Mouse (Mus musculus): ENCODE measurements around the gene Pde4dip. TPM values are rescaled to one million over a fixed set of nuclear protein-coding genes. Genes with fewer than 3 reads are reported as not detected.
A peak's percentile ranks its signal among the peaks of the same experiment; 100 is the strongest.

Pde4dip gene
- polyA plus RNA-seq, 1 experiment from 2014 or later: 76.6 TPM

DNA sequence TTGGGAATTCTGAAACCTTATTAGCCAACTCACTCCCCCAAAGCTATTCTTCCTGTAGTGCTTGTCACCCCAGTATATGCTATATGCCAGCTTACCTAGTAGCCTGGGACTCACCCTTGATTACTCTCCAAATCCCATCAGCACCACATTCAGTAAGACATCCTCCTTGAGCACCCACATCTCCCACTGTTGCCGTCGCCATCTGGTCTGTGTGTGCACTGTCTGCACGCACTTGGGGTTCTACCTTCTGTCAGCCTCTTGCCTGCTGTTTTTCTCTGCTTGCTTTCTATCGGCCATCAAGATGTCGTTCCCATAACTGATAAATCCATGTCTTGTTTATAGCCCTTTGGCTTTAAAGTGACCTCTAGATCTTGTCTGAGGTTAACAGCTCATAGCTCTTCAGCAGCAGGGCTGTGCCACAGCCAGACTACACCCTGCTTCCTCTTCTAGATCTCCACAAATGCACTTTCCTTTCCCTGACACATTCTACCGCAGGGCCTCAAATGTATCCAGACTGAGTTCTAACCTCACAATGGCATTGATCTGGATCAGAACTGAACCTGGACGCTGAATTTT is 42.9 kb upstream of the Pde4dip start:
- no peaks in the 10 kb centered on the region for H3K9me3 ChIP-seq (ENCODE audit: control insufficient read depth, low read length)
- no peak overlapping the region for H3K4me2 ChIP-seq (replicated peaks)
- DNase-seq (ENCODE audit: low spot score) (no peak), ATAC-seq (ENCODE audit: low FRiP score) (no peak)
- 78% methylated on average over 7 of the region's 7 CpGs for WGBS
- H3K36me3 ChIP-seq (replicated peaks; ENCODE audit: control insufficient read depth, insufficient read depth): no peaks in the 10 kb centered on the region
- H3K4me1 ChIP-seq (replicated peaks; ENCODE audit: control insufficient read depth, insufficient read depth, low read length): peaks cover 23% of the 10 kb centered on the region
- H3K27me3 ChIP-seq (ENCODE audit: control insufficient read depth, insufficient read depth, low read length): peaks cover 6% of the 10 kb centered on the region; the same call in 1 of the 2 replicates
- H3K4me3 ChIP-seq (replicated peaks; ENCODE audit: low read length): no peak overlapping the region
- H3K9ac ChIP-seq: no peak overlapping the region
- H3K27ac ChIP-seq: no peak overlapping the region

DNA sequence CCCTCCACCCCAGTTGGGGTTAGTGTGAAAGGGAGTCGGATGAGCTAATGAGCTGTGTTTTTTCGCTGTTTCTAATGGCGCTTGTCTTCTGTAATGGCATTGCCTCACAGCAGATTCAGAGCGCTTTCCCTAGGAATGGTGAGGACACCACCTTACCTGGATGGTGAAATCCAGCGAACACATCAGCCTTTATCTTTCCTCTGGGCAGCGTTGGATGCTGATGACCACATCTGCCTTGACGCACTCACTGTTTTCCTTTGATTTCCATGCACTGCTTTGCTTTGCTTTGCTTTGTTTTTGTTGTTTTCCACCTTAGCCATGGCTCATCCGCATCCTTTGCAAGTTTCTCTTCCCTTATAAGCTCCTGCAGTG is 42.3 kb upstream of the Pde4dip start:
- H3K36me3 ChIP-seq (replicated peaks; ENCODE audit: control insufficient read depth, insufficient read depth): no peaks in the 10 kb centered on the region
- H3K27ac ChIP-seq: no peak overlapping the region
- WGBS: 83% methylated on average over 8 of the region's 8 CpGs
- no peak overlapping the region for H3K4me2 ChIP-seq (replicated peaks)
- no peak overlapping the region for H3K4me3 ChIP-seq (replicated peaks; ENCODE audit: low read length)
- peaks cover 6% of the 10 kb centered on the region; the same call in 1 of the 2 replicates for H3K27me3 ChIP-seq (ENCODE audit: control insufficient read depth, insufficient read depth, low read length)
- no peak overlapping the region for H3K9ac ChIP-seq
- H3K9me3 ChIP-seq (ENCODE audit: control insufficient read depth, low read length): no peaks in the 10 kb centered on the region
- no peak for DNase-seq (ENCODE audit: low spot score)
- no peak for ATAC-seq (ENCODE audit: low FRiP score)
- H3K4me1 ChIP-seq (replicated peaks; ENCODE audit: control insufficient read depth, insufficient read depth, low read length): peaks cover 23% of the 10 kb centered on the region

DNA sequence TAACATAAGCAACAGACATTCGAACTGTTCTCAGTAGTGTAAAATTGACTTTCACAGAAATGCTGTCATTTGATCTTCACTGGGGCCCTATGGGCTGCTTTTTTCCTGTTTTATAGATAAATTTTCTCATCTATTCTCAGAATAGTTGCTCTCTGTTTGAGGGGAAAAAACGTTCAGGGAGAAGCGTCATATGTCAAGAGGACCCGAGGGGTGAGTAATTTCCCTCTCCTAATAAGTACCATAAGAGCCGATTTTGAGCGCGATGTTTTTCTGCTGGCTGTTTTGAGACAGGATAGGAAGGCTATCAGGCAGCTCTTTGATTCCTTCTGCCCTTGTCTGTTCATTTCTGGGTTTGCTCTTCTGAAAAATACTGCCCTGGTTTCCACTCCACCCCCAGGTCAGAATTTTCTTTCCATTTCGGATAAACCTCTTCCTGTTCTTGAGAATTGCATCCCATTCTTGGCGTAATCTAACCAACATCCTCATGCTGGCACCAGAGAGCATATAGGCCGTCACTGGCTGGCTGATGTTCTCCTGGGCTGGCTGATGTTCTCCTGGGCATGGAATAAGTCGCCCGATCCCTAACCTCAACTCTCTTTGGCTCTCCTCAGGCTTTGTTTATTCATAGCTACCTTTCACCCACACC is 41.8 kb upstream of the Pde4dip start:
- no peak overlapping the region for H3K27ac ChIP-seq
- no peak for ATAC-seq (ENCODE audit: low FRiP score)

GRCm38 (mm10) chr3:97928968-97929858 is 40.7 kb upstream of the Pde4dip start:
- Histone ChIP-seq H3K4me1 (replicated peaks; ENCODE audit: control insufficient read depth, insufficient read depth, low read length) (peaks cover 23% of the 10 kb centered on the region), H3K27me3 (ENCODE audit: control insufficient read depth, insufficient read depth, low read length) (peaks cover 6% of the 10 kb centered on the region; the same call in 1 of the 2 replicates), H3K9ac (no peak overlapping the region), H3K27ac (no peak overlapping the region), H3K4me2 (replicated peaks) (no peak overlapping the region), H3K9me3 (ENCODE audit: control insufficient read depth, low read length) (no peaks in the 10 kb centered on the region), H3K4me3 (replicated peaks; ENCODE audit: low read length) (no peak overlapping the region), H3K36me3 (replicated peaks; ENCODE audit: control insufficient read depth, insufficient read depth) (no peaks in the 10 kb centered on the region)
- DNase-seq (ENCODE audit: low spot score) (peak; percentile 94), ATAC-seq (ENCODE audit: low FRiP score) (peak; percentile 81)
- WGBS: 60% methylated on average over 9 of the region's 9 CpGs

More for the DNA sequence above, 41.8 kb upstream of the Pde4dip start:
- no peak for DNase-seq (ENCODE audit: low spot score)
- H3K4me3 ChIP-seq (replicated peaks; ENCODE audit: low read length): no peak overlapping the region
- no peak overlapping the region for H3K4me2 ChIP-seq (replicated peaks)
- no peaks in the 10 kb centered on the region for H3K9me3 ChIP-seq (ENCODE audit: control insufficient read depth, low read length)
- H3K9ac ChIP-seq: no peak overlapping the region
- 63% methylated on average over 12 of the region's 12 CpGs for WGBS
- no peaks in the 10 kb centered on the region for H3K36me3 ChIP-seq (replicated peaks; ENCODE audit: control insufficient read depth, insufficient read depth)
- H3K27me3 ChIP-seq (ENCODE audit: control insufficient read depth, insufficient read depth, low read length): peaks cover 6% of the 10 kb centered on the region; the same call in 1 of the 2 replicates
- peaks cover 23% of the 10 kb centered on the region for H3K4me1 ChIP-seq (replicated peaks; ENCODE audit: control insufficient read depth, insufficient read depth, low read length)

DNA sequence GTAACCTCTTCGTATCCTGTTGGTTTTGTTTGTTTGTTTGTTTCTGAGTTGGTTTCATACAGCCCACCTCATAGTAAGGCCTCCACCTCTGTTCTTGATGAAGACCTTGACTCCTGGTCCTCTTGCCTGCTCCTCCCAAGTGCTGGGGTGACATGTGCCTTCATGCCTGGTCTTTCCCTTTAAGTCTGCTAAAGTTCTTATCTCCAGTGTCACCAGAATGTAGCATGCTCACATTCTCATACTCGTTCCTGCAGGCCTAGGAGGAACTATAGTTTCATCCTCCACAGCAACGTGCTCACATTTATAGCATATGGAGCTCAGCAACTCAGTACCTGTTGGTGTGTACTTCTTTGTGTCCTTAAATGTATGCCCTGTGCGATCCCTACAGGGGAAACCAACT is 38.8 kb upstream of the Pde4dip start:
- Histone ChIP-seq H3K4me1 (replicated peaks; ENCODE audit: control insufficient read depth, insufficient read depth, low read length) (peaks cover 14% of the 10 kb centered on the region), H3K4me2 (replicated peaks) (no peak overlapping the region), H3K36me3 (replicated peaks; ENCODE audit: control insufficient read depth, insufficient read depth) (peaks cover 5% of the 10 kb centered on the region; the same call in 1 of the 2 replicates), H3K27me3 (ENCODE audit: control insufficient read depth, insufficient read depth, low read length) (no peaks in the 10 kb centered on the region), H3K9ac (no peak overlapping the region), H3K9me3 (ENCODE audit: control insufficient read depth, low read length) (no peaks in the 10 kb centered on the region), H3K27ac (no peak overlapping the region), H3K4me3 (replicated peaks; ENCODE audit: low read length) (no peak overlapping the region)
- 85% methylated on average over 4 of the region's 4 CpGs for WGBS
- ATAC-seq (ENCODE audit: low FRiP score) (no peak), DNase-seq (ENCODE audit: low spot score) (no peak)

- no peaks in the 10 kb centered on the region for H3K27me3 ChIP-seq (ENCODE audit: control insufficient read depth, insufficient read depth, low read length)
- H3K9ac ChIP-seq: no peak overlapping the region
- DNase-seq (ENCODE audit: low spot score): no peak
- ATAC-seq (ENCODE audit: low FRiP score): no peak
- no peaks in the 10 kb centered on the region for H3K4me1 ChIP-seq (replicated peaks; ENCODE audit: control insufficient read depth, insufficient read depth, low read length)
- H3K4me3 ChIP-seq (replicated peaks; ENCODE audit: low read length): no peak overlapping the region
- H3K27ac ChIP-seq: no peak overlapping the region
- 93% methylated on average over 2 of the region's 2 CpGs for WGBS
- no peak overlapping the region for H3K4me2 ChIP-seq (replicated peaks)
- H3K36me3 ChIP-seq (replicated peaks; ENCODE audit: control insufficient read depth, insufficient read depth): peaks cover 25% of the 10 kb centered on the region
- H3K9me3 ChIP-seq (ENCODE audit: control insufficient read depth, low read length): no peaks in the 10 kb centered on the region
Observed at GRCm38 (mm10) chr3:97925246-97925645, 36.7 kb upstream of the Pde4dip start.

DNA sequence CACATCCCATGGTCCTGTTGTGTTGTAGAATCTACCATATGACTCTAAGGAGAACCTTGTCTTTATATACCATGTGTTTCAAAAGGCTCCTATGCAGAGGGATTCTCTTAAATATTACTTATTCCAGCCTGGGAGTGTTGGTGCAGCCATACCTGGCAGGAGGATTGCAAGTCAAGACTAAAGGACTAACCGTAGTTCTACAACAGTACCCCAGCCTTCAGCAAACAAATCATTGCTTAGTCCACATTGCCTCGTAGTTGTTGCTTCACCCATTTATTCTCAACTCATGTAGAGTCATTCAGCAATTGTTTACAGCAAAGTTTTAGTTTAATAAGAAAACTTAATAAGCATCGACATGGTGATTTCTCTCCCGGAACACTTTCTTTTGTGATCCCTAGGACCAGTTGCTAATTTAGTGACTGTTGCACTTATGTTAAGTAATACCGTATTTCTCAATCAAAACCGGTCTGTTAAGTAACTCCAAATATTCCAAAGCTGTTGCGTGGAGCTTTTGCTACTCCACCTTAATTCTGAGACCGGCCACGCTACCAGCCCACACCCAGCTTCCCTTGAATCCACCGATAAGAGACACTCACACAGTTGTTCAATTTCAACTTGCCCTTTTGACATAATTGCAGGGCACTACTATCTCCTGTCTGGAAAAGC is 30.5 kb upstream of the Pde4dip start:
- WGBS: 98% methylated on average over 10 of the region's 10 CpGs
- no peaks in the 10 kb centered on the region for H3K4me1 ChIP-seq (replicated peaks; ENCODE audit: control insufficient read depth, insufficient read depth, low read length)
- H3K9ac ChIP-seq: no peak overlapping the region
- peaks cover 76% of the 10 kb centered on the region for H3K36me3 ChIP-seq (replicated peaks; ENCODE audit: control insufficient read depth, insufficient read depth)
- no peak overlapping the region for H3K4me2 ChIP-seq (replicated peaks)
- no peak for ATAC-seq (ENCODE audit: low FRiP score)
- no peaks in the 10 kb centered on the region for H3K9me3 ChIP-seq (ENCODE audit: control insufficient read depth, low read length)
- DNase-seq (ENCODE audit: low spot score): no peak
- H3K27ac ChIP-seq: no peak overlapping the region
- no peaks in the 10 kb centered on the region for H3K27me3 ChIP-seq (ENCODE audit: control insufficient read depth, insufficient read depth, low read length)
- H3K4me3 ChIP-seq (replicated peaks; ENCODE audit: low read length): no peak overlapping the region

GRCm38 (mm10) chr3:97915081-97915480 is 26.6 kb upstream of the Pde4dip start:
- Histone ChIP-seq H3K9ac (no peak overlapping the region), H3K4me3 (replicated peaks; ENCODE audit: low read length) (no peak overlapping the region), H3K4me2 (replicated peaks) (no peak overlapping the region), H3K9me3 (ENCODE audit: control insufficient read depth, low read length) (no peaks in the 10 kb centered on the region), H3K27ac (no peak overlapping the region), H3K27me3 (ENCODE audit: control insufficient read depth, insufficient read depth, low read length) (no peaks in the 10 kb centered on the region), H3K4me1 (replicated peaks; ENCODE audit: control insufficient read depth, insufficient read depth, low read length) (no peaks in the 10 kb centered on the region), H3K36me3 (replicated peaks; ENCODE audit: control insufficient read depth, insufficient read depth) (peaks cover 68% of the 10 kb centered on the region; the same call in 1 of the 2 replicates)
- no peak for ATAC-seq (ENCODE audit: low FRiP score)
- 81% methylated on average over 4 of the region's 4 CpGs for whole genome bisulfite sequencing
- DNase-seq (ENCODE audit: low spot score): no peak

- Histone ChIP-seq H3K9ac (no peak overlapping the region), H3K4me2 (replicated peaks) (no peak overlapping the region), H3K36me3 (replicated peaks; ENCODE audit: control insufficient read depth, insufficient read depth) (peaks cover 53% of the 10 kb centered on the region), H3K4me1 (replicated peaks; ENCODE audit: control insufficient read depth, insufficient read depth, low read length) (no peaks in the 10 kb centered on the region), H3K9me3 (ENCODE audit: control insufficient read depth, low read length) (no peaks in the 10 kb centered on the region), H3K27me3 (ENCODE audit: control insufficient read depth, insufficient read depth, low read length) (no peaks in the 10 kb centered on the region), H3K27ac (no peak overlapping the region), H3K4me3 (replicated peaks; ENCODE audit: low read length) (no peak overlapping the region)
- WGBS: 90% methylated on average over 7 of the region's 7 CpGs
- no peak for DNase-seq (ENCODE audit: low spot score)
- ATAC-seq (ENCODE audit: low FRiP score): no peak
Observed at GRCm38 (mm10) chr3:97911093-97911492, 22.6 kb upstream of the Pde4dip start.

Measured in hindbrain, embryonic 14.5 days (tissue).